Mouse (Mus musculus) megakaryocyte progenitor cell, adult 5-6 weeks (primary cell): ENCODE measurements around the gene E2f3. TPM values are rescaled to one million over a fixed set of nuclear protein-coding genes. Genes with fewer than 3 reads are reported as not detected.

Source experiments
- ATAC-seq: replicated peaks from 2 replicates; pipeline ENCODE4 v1.8.0; 2016; ENCODE audit warnings: mild to moderate bottlenecking, moderate TSS enrichment, inconsistent platforms; ENCODE audit not compliant: poor library complexity
- total RNA-seq, 2 experiments: library from RNA; stranded (forward) in 1 of 2; stranded (reverse) in 1 of 2; fragments of 157-497, 149-512 nt in 1 of 2; fragments of 200-1000 nt in 1 of 2; gene quantifications; 2 replicates each; pipeline versions ENCODE4 v1.2.3 to v1.2.4; 2015 to 2017

The E2f3 gene
- total RNA-seq, 2 experiments from 2014 or later, result 12.4 to 16.9 TPM

DNA sequence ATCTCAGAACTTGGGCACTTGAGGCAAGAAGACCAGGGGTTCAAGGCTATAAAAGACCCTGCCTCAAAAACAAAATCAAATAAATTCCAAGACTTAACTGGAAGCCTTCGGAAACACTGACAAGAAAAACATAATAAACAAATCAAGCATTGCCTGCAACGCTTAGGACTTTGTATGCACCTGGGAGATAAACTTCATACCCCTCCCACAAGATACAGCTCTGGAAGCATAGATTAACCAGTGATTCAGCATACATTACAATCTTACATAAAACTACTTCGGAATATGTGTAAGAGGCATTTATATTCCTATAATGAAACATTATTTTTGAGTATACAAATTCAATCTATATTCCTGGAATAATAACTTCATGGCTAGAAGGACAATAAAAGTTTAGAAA is 3.5 kb downstream of the E2f3 start:
- ATAC-seq, result no peak

DNA sequence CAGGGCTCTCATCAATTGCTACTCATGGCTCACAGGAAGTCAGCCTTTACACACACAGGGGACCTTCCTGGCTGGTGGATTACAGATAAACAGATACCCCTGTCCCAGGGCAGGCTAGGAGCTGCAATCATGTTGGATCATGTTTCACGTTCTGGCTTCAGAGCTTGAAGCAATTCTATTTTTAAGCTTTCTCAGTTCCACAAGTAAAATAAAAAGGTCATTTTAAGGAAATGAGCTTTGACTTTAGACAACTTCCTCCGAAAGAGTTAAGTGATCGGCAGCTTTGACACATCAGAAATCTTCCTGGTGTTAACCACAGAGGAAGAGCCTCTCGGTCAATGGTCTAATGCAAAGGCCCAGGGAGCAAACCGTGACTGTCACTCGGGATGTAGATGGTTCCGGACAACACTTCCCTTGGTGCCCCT is 6.7 kb downstream of the E2f3 start:
- ATAC-seq, result peak; percentile 47

- ATAC-seq, result no peak
Observed at GRCm38 (mm10) chr13:29977358-29977757, 8.5 kb downstream of the E2f3 start.

DNA sequence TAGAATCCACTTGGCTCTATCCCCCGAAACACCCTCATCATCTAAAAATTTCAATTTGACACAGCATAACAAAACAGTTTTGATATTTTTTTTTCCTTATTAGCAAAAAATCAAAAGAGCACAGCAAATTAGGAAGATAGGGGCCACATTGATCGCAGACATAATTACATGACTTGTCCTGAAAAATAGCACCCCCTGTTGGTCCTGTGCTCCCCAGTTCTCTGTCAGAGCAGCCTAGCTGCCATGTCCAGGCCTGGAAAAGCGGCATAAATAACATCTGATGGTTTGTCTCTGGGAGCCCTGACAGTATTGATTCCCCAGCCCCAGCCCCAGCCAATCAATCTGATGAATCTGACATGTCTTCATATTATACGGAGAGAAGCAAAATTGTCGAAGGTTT is 11.8 kb downstream of the E2f3 start:
- peak; percentile 57; the same call in 1 of the 2 replicates for ATAC-seq

DNA sequence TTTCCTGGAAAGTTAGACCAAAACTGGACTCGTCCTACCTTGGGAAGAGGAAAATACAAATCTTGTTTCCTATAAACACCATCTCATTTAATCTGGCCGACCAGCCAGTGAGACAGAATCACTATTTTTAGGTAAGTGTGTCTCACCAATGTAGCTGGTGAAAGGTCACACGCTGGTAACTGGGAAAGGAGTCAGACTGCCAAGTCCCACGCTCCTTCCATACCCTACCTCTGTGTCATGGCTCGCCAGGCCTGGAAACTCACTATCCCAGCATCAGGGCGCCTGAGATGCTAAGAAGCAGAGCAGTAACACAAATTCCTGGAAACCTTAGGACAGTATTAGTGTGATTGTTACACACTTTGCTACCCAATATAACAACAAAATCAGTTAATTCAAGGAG is 12.3 kb downstream of the E2f3 start:
- no peak for ATAC-seq

DNA sequence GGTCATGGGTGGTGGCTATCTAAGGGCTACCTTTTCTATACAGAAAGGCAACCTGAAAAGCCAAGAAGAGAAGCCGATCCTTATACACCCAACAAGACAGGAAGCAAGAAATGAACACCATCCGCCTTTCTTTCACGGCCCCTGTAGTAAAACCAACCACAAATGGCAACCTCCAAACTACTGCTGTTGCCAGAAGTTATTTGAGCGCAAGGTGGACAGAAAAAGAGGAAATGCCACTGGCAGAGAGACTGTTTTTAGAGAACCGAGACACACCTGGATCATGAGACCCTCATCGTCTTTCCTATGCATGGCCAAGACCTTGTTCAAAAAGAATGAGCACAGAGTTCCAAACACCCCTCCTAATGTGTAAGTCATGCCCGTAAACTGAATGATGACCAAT is 15.5 kb downstream of the E2f3 start:
- 0 out of 2 replicates have a peak, but pooled peaks have one; percentile 17 for ATAC-seq

GRCm38 (mm10) chr13:29968636-29969035 is 17.2 kb downstream of the E2f3 start:
- ATAC-seq, result peak; percentile 53

DNA sequence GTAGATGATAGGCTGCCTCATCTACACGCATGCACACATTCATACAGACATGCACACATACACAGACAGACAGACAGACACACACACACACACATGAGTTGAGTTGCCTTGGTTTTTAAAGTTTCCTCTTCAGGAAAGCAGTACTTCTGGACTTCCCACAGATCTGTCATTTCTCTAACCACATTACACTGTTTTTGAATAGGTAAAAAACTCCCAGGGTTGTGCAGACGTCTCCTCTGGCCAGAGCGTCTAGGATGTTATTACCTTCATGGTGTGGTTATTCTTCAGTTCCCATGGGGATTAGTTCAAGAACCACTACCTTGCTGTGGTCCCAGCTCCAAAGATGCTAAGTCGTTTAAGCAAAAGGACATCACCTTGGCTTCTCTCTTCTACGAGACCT is 18.5 kb downstream of the E2f3 start:
- ATAC-seq, result no peak

GRCm38 (mm10) chr13:29966966-29967365 is 18.9 kb downstream of the E2f3 start:
- ATAC-seq, result no peak

- ATAC-seq, result peak; percentile 60
Observed at GRCm38 (mm10) chr13:29964087-29964486, 21.8 kb downstream of the E2f3 start.

DNA sequence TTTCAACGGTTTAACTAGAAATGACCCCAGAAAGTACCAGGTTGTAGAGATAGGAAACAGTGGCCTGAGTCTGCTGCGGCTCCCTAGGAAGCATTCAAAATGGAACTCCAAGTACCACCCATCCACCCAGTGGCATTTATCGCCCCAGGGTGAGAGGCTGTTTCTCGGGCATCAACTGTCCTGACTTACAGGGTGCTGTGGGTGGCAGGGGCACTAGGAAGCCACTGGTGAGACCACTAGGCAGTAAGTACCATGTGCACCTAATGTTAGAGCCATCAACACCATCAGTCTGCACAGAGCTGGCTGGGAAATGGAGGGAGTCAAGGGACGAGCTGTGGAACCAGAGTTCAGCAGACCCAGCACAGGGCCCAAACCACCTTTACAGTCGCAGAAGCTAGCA is 25.4 kb downstream of the E2f3 start:
- no peak for ATAC-seq

DNA sequence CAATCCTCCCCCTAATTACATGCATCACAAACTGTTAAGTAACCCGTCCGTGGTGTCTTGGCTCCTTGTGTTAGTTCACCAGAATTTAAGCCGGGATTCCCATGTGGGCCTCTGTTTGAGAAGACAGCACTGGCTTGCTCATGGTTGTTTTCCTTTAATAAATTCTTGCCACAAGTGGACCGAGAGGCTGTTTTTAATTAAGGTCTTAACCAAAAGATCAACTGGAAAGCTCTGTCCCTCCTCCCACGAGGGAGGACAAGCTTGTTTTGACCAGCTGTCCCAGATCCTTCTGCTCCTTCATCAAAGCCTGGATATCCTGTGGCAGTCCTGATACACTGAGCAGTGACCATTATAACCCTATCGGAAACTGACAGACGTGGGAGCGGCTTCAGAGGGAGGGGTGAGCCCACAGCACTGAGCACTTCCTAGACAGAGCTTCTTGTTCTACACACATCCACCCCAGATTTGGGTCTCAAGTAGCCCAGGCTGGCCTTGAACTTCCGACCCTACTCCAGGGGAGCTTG is 28.1 kb downstream of the E2f3 start:
- no peak for ATAC-seq

- no peak for ATAC-seq
Observed at GRCm38 (mm10) chr13:29956821-29957421, 28.9 kb downstream of the E2f3 start.

GRCm38 (mm10) chr13:29955296-29955695 is 30.6 kb downstream of the E2f3 start:
- no peak for ATAC-seq

GRCm38 (mm10) chr13:29954741-29955140 is 31.1 kb downstream of the E2f3 start:
- ATAC-seq, result no peak

DNA sequence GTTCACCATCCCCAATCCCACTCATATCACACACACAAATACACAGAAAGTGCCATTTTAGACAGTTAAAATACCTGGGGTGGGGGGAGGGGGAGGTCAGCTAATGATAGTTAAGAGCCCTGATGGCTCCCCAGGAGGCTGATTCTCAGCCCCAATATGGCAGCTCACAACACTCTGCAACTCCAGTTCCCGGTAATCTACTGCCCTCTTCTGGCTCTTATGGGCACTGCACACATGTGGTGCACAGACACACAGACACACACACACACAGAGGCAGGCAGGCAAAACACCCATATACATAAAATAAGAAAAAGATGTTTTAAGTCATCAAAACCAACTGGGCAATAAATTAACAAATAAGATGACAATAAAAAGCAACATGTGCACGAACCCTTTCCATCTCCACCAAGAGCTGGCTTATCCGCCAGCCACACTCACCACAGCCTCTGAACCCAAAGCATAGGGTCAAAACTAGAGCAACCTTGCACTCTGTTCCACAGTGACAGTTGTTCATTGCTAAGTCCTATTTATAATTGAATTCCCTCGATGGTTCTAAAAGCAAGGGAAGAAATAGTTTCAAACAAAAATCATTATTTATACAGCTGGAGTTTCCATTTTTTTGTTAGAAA is 32.3 kb downstream of the E2f3 start:
- no peak for ATAC-seq

GRCm38 (mm10) chr13:29946045-29946444 is 39.8 kb downstream of the E2f3 start:
- no peak for ATAC-seq

DNA sequence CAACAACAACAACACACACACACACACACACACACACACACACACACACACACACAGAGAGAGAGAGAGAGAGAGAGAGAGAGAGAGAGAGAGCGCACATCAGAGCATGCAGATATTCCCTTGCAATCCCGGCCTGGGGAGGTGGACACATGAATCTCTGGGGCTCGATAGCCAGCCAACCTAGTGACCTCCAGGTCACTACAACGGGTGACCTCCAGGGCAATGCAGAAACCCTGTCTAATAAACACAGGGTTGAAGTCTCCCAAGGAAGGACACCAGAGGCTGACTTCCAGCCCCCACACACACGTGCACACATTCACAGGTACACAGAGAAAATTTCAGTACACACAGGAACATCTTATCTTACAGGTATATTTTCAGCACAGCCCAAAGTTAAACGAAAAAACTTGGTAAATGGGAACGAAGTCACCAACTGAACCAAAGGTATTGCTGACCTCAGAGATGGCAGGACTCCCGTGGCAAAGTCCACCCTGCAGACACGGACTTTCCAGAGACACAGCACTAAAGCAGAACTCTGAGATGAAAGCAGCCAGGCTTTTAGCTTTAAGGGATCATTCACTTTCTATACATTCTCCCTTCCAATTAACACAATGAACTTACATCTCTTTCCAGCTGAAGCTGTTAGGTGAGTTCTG is 40.8 kb downstream of the E2f3 start:
- ATAC-seq, result no peak

GRCm38 (mm10) chr13:29944493-29944892 is 41.4 kb downstream of the E2f3 start:
- ATAC-seq, result no peak

- ATAC-seq, result no peak
Observed at GRCm38 (mm10) chr13:29943541-29944039, 42.3 kb downstream of the E2f3 start.

DNA sequence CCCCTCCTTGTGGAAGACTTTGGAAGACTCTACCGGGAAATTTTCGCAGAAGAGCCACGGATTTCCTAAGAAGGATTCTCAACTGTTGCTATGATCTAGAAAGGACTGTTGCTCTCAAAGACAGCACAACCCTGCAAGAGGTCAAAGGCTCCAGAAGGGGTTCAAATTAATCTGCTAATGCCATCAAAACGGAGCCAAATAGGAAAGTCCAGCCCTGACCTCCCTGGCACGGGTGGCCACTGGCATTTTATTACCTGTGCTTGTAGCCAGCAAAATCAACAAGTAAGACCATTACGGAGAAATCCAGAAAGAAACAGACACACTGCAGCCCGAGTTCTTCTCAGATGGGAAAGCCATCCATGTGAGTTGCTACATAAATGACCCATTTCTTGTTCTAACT is 45.8 kb downstream of the E2f3 start:
- no peak for ATAC-seq

- no peak for ATAC-seq
Observed at GRCm38 (mm10) chr13:29939399-29939798, 46.5 kb downstream of the E2f3 start.
